Mouse (Mus musculus) heart, adult 2 months (tissue): ENCODE measurements around the gene Tmem130. TPM values are rescaled to one million over a fixed set of nuclear protein-coding genes. Genes with fewer than 3 reads are reported as not detected.
A peak's percentile ranks its signal among the peaks of the same experiment; 100 is the strongest.

Experiments
- DNase-seq, 2 experiments: peaks; one replicate each; pipeline ENCODE4 v3.0.0; 2021
- H3K27ac ChIP-seq: fragments of 200-600 bp; 2 replicates; pipeline ENCODE4 v1.8.1; 2022
- H3K27me3 ChIP-seq: fragments of 200-500 bp; 2 replicates; pipeline ENCODE4 v1.6.1; 2012; ENCODE audit warnings: mild to moderate bottlenecking, low read length, inconsistent platforms, mixed read lengths; ENCODE audit not compliant: control insufficient read depth, insufficient read depth
- H3K36me3 ChIP-seq: fragments of 200-500 bp; 2 replicates; pipeline ENCODE4 v1.6.1; 2012; ENCODE audit warnings: low read length, inconsistent platforms; ENCODE audit not compliant: control insufficient read depth, insufficient read depth
- H3K4me1 ChIP-seq: fragments of 200-500 bp; 2 replicates; pipeline ENCODE4 v1.6.1; 2011; ENCODE audit warnings: low read length; ENCODE audit not compliant: control insufficient read depth, insufficient read depth
- H3K4me3 ChIP-seq: fragments of 200-600 bp; 2 replicates; pipeline ENCODE4 v1.8.1; 2022
- H3K79me2 ChIP-seq: fragments of 200-500 bp; replicated peaks from 2 replicates; pipeline ENCODE4 v1.6.1; 2012; ENCODE audit warnings: mild to moderate bottlenecking, inconsistent platforms, low read length, moderate library complexity, mixed read lengths; ENCODE audit not compliant: control insufficient read depth, insufficient read depth
- H3K9ac ChIP-seq: fragments of 200-500 bp; 2 replicates; pipeline ENCODE4 v1.6.1; 2012; ENCODE audit warnings: low read depth, mild to moderate bottlenecking, control low read depth, inconsistent platforms, low read length, mixed read lengths
- CTCF ChIP-seq: fragments of 200-600 bp; IDR thresholded peaks from 2 replicates; pipeline ENCODE4 v1.8.1; 2022; ENCODE audit warnings: antibody characterized with exemption, mild to moderate bottlenecking, moderate library complexity
- EP300 ChIP-seq: fragments of 200-500 bp; IDR thresholded peaks from 2 replicates; pipeline ENCODE4 v1.6.1; 2011; ENCODE audit warnings: low read depth, low read length, control low read depth; ENCODE audit not compliant: insufficient read depth
- POLR2A ChIP-seq: fragments of 200-500 bp; IDR thresholded peaks from 2 replicates; pipeline ENCODE4 v1.6.1; 2011; ENCODE audit warnings: mild to moderate bottlenecking, low read depth, low read length, control low read depth; ENCODE audit not compliant: insufficient read depth
- WGBS: fragments of 180-500 bp; shearing (Covaris S2); methylation state at CpG from one replicate; pipeline ENCODE4 v1.1.7; 2018; 5-methylcytosine and 5-hydroxymethylcytosine counted together
- intact Hi-C: fragments of 180-260 bp; cut with DNase I; formaldehyde crosslinking; loops from one replicate; pipeline ENCODE4 v1.15.1; 2025
- polyA plus RNA-seq: library from polyadenylated mRNA; depleted of rRNA; stranded (reverse); fragments of >200 nt; gene quantifications from 2 replicates; pipeline ENCODE4 v1.2.3, GENCODE M21; 2012
- total RNA-seq, 2 experiments: library from RNA; stranded (reverse); gene quantifications; 2 replicates each; pipeline ENCODE4 v1.2.3; 2021

Gene Tmem130
- total and polyA plus RNA-seq, 3 experiments = 0.21 to 0.35 (median 0.27) TPM

DNA sequence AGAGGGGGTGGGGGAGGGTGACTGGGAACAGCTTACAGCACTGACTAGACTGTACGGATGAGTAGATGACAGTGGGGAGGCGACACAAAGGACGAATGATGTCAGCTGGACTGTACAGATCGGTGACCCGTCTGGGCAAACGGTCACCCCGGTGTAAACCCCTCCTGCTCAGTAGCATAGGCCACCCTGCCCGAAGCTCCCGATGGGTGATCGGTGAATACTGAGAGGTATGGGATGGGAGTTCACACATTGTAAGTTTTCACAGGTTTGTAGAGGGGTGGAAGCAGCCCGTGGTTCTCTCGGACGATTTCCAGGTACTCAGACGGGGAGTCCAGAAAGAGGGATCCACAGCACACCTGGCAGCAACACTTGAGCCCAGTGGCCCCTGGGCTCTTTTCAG is 24.5 kb downstream of the Tmem130 start:
- Histone ChIP-seq H3K79me2 (no peaks in the 10 kb centered on the region), H3K4me3 (no peak overlapping the region), H3K27ac (no peak overlapping the region), H3K27me3 (no peaks in the 10 kb centered on the region), H3K4me1 (no peaks in the 10 kb centered on the region), H3K9ac (no peak overlapping the region), H3K36me3 (no peaks in the 10 kb centered on the region)
- no peak for DNase-seq
- WGBS = 84% methylated on average over 14 of the region's 14 CpGs
- intact Hi-C loops = loop anchor here (10.0 kb wide), 1 partner anchor 502 kb away; no protein-coding TSS in a partner anchor
- TF ChIP-seq POLR2A (no peak), EP300 (no peak), CTCF (no peak)

DNA sequence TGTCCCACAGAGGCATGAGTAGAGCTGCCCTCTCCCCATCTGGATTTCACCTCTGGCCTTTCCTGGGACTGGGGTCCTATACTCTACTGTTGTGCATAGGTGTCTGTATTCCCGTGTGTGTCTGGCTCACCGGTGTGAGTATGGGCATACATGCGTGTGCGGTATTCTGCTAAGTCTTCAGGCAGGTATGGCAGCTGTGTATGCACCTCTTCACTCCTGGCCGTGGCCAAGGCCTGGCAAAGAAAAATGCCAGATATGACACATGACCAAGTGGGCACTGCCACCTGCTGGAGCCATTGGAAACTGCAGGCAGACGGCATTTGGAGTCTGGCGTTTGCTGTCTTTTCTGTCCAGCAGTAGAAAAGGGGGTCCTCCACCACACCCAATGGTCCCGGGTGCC is 26.7 kb downstream of the Tmem130 start:
- no peak overlapping the region for H3K27ac ChIP-seq
- H3K4me3 ChIP-seq = no peak overlapping the region
- H3K27me3 ChIP-seq = no peaks in the 10 kb centered on the region
- intact Hi-C loops = loop anchor here (1.0 to 10.0 kb wide), 4 partner anchors 347 to 694 kb away; no protein-coding TSS in a partner anchor
- peak; percentile 36 to 74 for DNase-seq
- no peak overlapping the region for H3K9ac ChIP-seq
- WGBS = 25% methylated on average over 8 of the region's 8 CpGs
- no peaks in the 10 kb centered on the region for H3K79me2 ChIP-seq
- no peaks in the 10 kb centered on the region for H3K4me1 ChIP-seq
- TF ChIP-seq CTCF (peak; percentile 94), POLR2A (no peak), EP300 (no peak)
- no peaks in the 10 kb centered on the region for H3K36me3 ChIP-seq

- H3K36me3 ChIP-seq = no peaks in the 10 kb centered on the region
- H3K4me3 ChIP-seq = no peak overlapping the region
- H3K4me1 ChIP-seq = no peaks in the 10 kb centered on the region
- intact Hi-C loops = loop anchor here (2.0 to 10.0 kb wide), 3 partner anchors 499 to 693 kb away; no protein-coding TSS in a partner anchor
- no peaks in the 10 kb centered on the region for H3K79me2 ChIP-seq
- TF ChIP-seq EP300 (no peak), CTCF (peak; percentile 86)
- H3K27ac ChIP-seq = no peak overlapping the region
- DNase-seq = peak; percentile 15 to 43
- no peaks in the 10 kb centered on the region for H3K27me3 ChIP-seq
- WGBS = 33% methylated on average over 4 of the region's 4 CpGs
- H3K9ac ChIP-seq = no peak overlapping the region
Measured at GRCm38 (mm10) chr5:144733953-144734352, 27.7 kb downstream of the Tmem130 start.

DNA sequence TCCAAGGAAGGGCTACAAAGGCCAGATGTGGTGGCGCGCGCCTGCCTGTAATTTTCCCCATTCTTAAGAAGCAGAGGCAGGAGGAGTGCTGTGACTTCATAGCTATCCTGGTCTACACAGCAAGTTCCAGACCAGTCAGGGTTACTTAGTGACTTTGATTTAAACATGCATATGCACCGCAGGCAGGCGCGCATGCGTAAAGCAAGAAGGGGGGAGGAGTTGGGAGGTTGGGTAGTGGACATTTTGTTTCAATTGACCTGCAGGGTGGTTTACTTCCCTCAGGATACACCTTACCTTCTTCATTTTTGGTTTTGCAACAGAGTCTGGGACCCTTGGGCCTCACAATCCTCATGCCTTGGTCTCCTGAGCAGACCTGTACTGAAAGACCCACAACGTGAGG is 32.4 kb downstream of the Tmem130 start:
- TF ChIP-seq EP300 (no peak), POLR2A (no peak), CTCF (no peak)
- no peaks in the 10 kb centered on the region; the same call in 1 of the 2 replicates for H3K4me1 ChIP-seq
- no peaks in the 10 kb centered on the region for H3K79me2 ChIP-seq
- H3K27me3 ChIP-seq = no peaks in the 10 kb centered on the region
- no peak overlapping the region for H3K27ac ChIP-seq
- 72% methylated on average over 8 of the region's 8 CpGs for WGBS
- no peak overlapping the region for H3K9ac ChIP-seq
- intact Hi-C loops = no loop called here
- H3K36me3 ChIP-seq = no peaks in the 10 kb centered on the region
- DNase-seq = no peak
- H3K4me3 ChIP-seq = no peak overlapping the region

DNA sequence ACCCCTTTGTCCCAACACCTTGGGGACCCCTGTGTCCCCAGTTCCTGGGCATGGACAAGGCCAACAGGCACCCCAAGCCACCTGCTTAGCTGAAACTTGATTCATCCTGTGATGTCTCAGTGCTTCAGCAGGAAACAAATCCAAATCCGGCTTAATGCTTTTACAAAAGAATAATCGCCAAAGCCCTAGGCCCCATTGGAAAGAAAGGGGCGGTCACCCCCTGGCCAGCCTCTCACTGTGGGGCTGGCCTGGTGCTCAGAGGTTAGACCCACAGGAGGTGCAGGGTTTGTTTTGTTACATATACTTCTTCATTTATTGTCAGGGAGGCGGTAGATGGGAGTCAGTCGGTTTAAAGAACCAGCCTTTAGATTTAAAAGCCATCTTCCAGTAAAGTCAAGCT is 33.4 kb downstream of the Tmem130 start:
- intact Hi-C loops = no loop called here
- H3K27me3 ChIP-seq = no peaks in the 10 kb centered on the region
- H3K36me3 ChIP-seq = no peaks in the 10 kb centered on the region
- TF ChIP-seq EP300 = no peak
- TF ChIP-seq POLR2A = no peak
- no peak for TF ChIP-seq CTCF
- H3K4me1 ChIP-seq = no peaks in the 10 kb centered on the region; the same call in 1 of the 2 replicates
- no peak overlapping the region for H3K9ac ChIP-seq
- 49% methylated on average over 5 of the region's 5 CpGs for WGBS
- H3K27ac ChIP-seq = no peak overlapping the region
- no peak overlapping the region for H3K4me3 ChIP-seq
- DNase-seq = no peak
- no peaks in the 10 kb centered on the region for H3K79me2 ChIP-seq

- peak; percentile 31 to 68 for DNase-seq
- no peaks in the 10 kb centered on the region for H3K27me3 ChIP-seq
Measured at GRCm38 (mm10) chr5:144727119-144727518, 34.5 kb downstream of the Tmem130 start.

More at GRCm38 (mm10) chr5:144727119-144727518, 34.5 kb downstream of the Tmem130 start:
- H3K4me1 ChIP-seq = no peaks in the 10 kb centered on the region; the same call in 1 of the 2 replicates
- H3K79me2 ChIP-seq = no peaks in the 10 kb centered on the region
- H3K4me3 ChIP-seq = no peak overlapping the region
- 7% methylated on average over 9 of the region's 9 CpGs for WGBS
- no peaks in the 10 kb centered on the region for H3K36me3 ChIP-seq
- intact Hi-C loops = loop anchor here (2.0 kb wide), 1 partner anchor 338 kb away; no protein-coding TSS in a partner anchor
- TF ChIP-seq POLR2A = no peak
- no peak for TF ChIP-seq EP300
- TF ChIP-seq CTCF = peak; percentile 88
- no peak overlapping the region for H3K27ac ChIP-seq
- H3K9ac ChIP-seq = no peak overlapping the region
